Mouse (Mus musculus): ENCODE measurements around the gene Dll1.

DNA sequence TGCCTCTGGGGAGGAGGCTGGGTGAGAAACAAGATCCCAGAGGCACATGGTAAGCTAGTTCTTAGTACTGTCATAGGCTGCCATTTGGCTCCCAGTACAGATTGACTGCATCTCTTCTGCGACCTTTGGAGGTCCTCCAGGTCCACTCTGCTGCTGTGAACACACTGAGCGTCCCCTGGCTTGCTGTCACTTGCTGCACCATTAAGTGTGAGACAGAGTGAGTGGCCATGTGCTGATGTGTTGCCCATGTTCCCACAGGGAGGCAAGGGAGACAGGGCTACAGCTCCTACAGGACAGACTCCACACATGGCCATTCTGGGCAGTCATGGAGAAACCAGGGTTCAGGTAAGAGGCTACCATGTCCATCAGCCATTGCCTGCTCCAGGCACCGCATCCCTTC lies 49.3 kb upstream of the Dll1 start:
- no peak for TF ChIP-seq POLR2A (IDR thresholded peaks at IDR 0.05; ENCODE audit: insufficient read depth, low read depth, low read length)
- TF ChIP-seq CTCF (IDR thresholded peaks at IDR 0.05), result no peak
- TF ChIP-seq EP300 (IDR thresholded peaks at IDR 0.05; ENCODE audit: insufficient read depth, low read depth, low read length), result peak; percentile 73; the same call in 1 of the 2 replicates
